Mouse (Mus musculus): ENCODE measurements at regions not wholly inside any gene's neighbourhood (a gene's known extent, or its start where the extent isn't known, plus 50 kb on each side); places are given as distances from the start of the nearest gene placed in this dataset.

- TF ChIP-seq POU5F1 (IDR thresholded peaks at IDR 0.05; ENCODE audit: borderline replicate concordance, low read length) (no peak), CTCF (conservative IDR thresholded peaks at IDR 0.05; ENCODE audit: low read length) (no peak), NANOG (IDR thresholded peaks at IDR 0.05; ENCODE audit: borderline replicate concordance, low read length) (no peak)
- no peak overlapping the region for H3K4me3 ChIP-seq (replicated peaks; ENCODE audit: low read length)
- peaks cover 13% of the 10 kb centered on the region for H3K27me3 ChIP-seq (ENCODE audit: insufficient read depth, low read length)
- H3K9me3 ChIP-seq (ENCODE audit: low read length), result no peaks in the 10 kb centered on the region
- no peaks in the 10 kb centered on the region for H3K36me3 ChIP-seq (ENCODE audit: insufficient read depth, low read length)
- peaks cover 11% of the 10 kb centered on the region for H3K4me1 ChIP-seq (replicated peaks; ENCODE audit: low read depth, low read length)
These were observed 75.8 kb upstream of the Disp3 start for GRCm38 (mm10) chr4:148363366-148364121.

DNA sequence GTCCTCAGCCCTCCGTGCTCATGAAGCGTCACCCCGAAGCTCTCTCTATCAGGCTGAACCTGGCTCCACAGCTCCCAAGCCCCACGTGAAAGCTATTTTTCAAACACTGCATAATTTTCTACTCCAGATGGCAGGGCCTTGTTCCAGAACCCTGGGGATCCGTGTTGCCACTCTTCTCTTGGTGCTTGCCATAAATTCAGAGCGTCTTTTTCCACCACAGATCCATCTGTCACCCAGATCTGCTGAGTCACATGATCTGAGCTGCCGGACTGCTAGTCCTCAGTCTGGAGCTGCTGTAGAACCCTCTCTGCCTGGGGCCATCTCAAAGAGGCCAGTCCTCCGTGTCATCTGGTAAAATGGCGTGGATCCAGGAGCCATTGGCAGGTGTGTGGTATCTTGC lies 73.2 kb upstream of the Disp3 start:
- H3K9me3 ChIP-seq (ENCODE audit: low read length), result no peaks in the 10 kb centered on the region
- peaks cover 13% of the 10 kb centered on the region for H3K27me3 ChIP-seq (ENCODE audit: insufficient read depth, low read length)
- TF ChIP-seq POU5F1 (IDR thresholded peaks at IDR 0.05; ENCODE audit: borderline replicate concordance, low read length) (no peak), CTCF (conservative IDR thresholded peaks at IDR 0.05; ENCODE audit: low read length) (no peak), NANOG (IDR thresholded peaks at IDR 0.05; ENCODE audit: borderline replicate concordance, low read length) (no peak)
- no peak overlapping the region for H3K4me3 ChIP-seq (replicated peaks; ENCODE audit: low read length)
- no peaks in the 10 kb centered on the region for H3K36me3 ChIP-seq (ENCODE audit: insufficient read depth, low read length)
- H3K4me1 ChIP-seq (replicated peaks; ENCODE audit: low read depth, low read length), result peaks cover 16% of the 10 kb centered on the region

GRCm38 (mm10) chr4:148358336-148358735 lies 70.6 kb upstream of the Disp3 start:
- Histone ChIP-seq H3K36me3 (ENCODE audit: insufficient read depth, low read length) (no peaks in the 10 kb centered on the region), H3K4me1 (replicated peaks; ENCODE audit: low read depth, low read length) (peaks cover 13% of the 10 kb centered on the region), H3K4me3 (replicated peaks; ENCODE audit: low read length) (no peak overlapping the region), H3K27me3 (ENCODE audit: insufficient read depth, low read length) (peaks cover 13% of the 10 kb centered on the region), H3K9me3 (ENCODE audit: low read length) (no peaks in the 10 kb centered on the region)
- TF ChIP-seq NANOG (IDR thresholded peaks at IDR 0.05; ENCODE audit: borderline replicate concordance, low read length), result no peak
- TF ChIP-seq POU5F1 (IDR thresholded peaks at IDR 0.05; ENCODE audit: borderline replicate concordance, low read length), result no peak
- TF ChIP-seq CTCF (conservative IDR thresholded peaks at IDR 0.05; ENCODE audit: low read length), result no peak

DNA sequence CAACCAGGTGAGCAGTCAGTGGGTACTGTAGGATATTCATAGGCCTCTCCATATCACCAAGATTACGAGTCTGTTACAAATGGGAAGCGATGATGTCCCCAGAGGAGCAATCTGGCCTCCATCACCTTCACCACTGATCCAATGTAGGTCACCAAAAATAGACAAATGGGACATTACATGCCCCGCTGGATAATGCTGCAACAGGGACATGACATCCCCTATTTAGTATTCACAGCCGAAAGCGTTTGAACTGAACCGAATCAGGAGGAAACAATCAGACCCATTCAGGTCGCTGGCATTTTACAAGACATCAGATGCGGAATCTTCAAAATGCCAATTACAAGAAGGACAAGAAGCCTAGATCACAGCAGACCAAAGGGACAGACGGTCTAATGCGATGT lies 69.5 kb upstream of the Disp3 start:
- Histone ChIP-seq H3K9me3 (ENCODE audit: low read length) (no peaks in the 10 kb centered on the region), H3K4me1 (replicated peaks; ENCODE audit: low read depth, low read length) (peaks cover 13% of the 10 kb centered on the region), H3K4me3 (replicated peaks; ENCODE audit: low read length) (no peak overlapping the region), H3K27me3 (ENCODE audit: insufficient read depth, low read length) (peaks cover 10% of the 10 kb centered on the region; the same call in 1 of the 2 replicates), H3K36me3 (ENCODE audit: insufficient read depth, low read length) (no peaks in the 10 kb centered on the region)
- TF ChIP-seq NANOG (IDR thresholded peaks at IDR 0.05; ENCODE audit: borderline replicate concordance, low read length) (no peak), CTCF (conservative IDR thresholded peaks at IDR 0.05; ENCODE audit: low read length) (no peak), POU5F1 (IDR thresholded peaks at IDR 0.05; ENCODE audit: borderline replicate concordance, low read length) (no peak)

- no peak overlapping the region for H3K4me3 ChIP-seq (replicated peaks; ENCODE audit: low read length)
- no peaks in the 10 kb centered on the region for H3K9me3 ChIP-seq (ENCODE audit: low read length)
- TF ChIP-seq NANOG (IDR thresholded peaks at IDR 0.05; ENCODE audit: borderline replicate concordance, low read length) (no peak), CTCF (conservative IDR thresholded peaks at IDR 0.05; ENCODE audit: low read length) (no peak), POU5F1 (IDR thresholded peaks at IDR 0.05; ENCODE audit: borderline replicate concordance, low read length) (no peak)
- peaks cover 10% of the 10 kb centered on the region; the same call in 1 of the 2 replicates for H3K27me3 ChIP-seq (ENCODE audit: insufficient read depth, low read length)
- H3K36me3 ChIP-seq (ENCODE audit: insufficient read depth, low read length), result no peaks in the 10 kb centered on the region
- H3K4me1 ChIP-seq (replicated peaks; ENCODE audit: low read depth, low read length), result peaks cover 13% of the 10 kb centered on the region
These were observed 68.9 kb upstream of the Disp3 start for GRCm38 (mm10) chr4:148356654-148357053.

GRCm38 (mm10) chr4:148353969-148354368 lies 66.2 kb upstream of the Disp3 start:
- peaks cover 5% of the 10 kb centered on the region; the same call in 1 of the 2 replicates for H3K27me3 ChIP-seq (ENCODE audit: insufficient read depth, low read length)
- H3K4me1 ChIP-seq (replicated peaks; ENCODE audit: low read depth, low read length), result peaks cover 12% of the 10 kb centered on the region
- no peaks in the 10 kb centered on the region for H3K9me3 ChIP-seq (ENCODE audit: low read length)
- no peaks in the 10 kb centered on the region for H3K36me3 ChIP-seq (ENCODE audit: insufficient read depth, low read length)
- TF ChIP-seq CTCF (conservative IDR thresholded peaks at IDR 0.05; ENCODE audit: low read length), result no peak
- no peak for TF ChIP-seq NANOG (IDR thresholded peaks at IDR 0.05; ENCODE audit: borderline replicate concordance, low read length)
- TF ChIP-seq POU5F1 (IDR thresholded peaks at IDR 0.05; ENCODE audit: borderline replicate concordance, low read length), result no peak
- no peak overlapping the region for H3K4me3 ChIP-seq (replicated peaks; ENCODE audit: low read length)

- H3K9me3 ChIP-seq (ENCODE audit: low read length), result no peaks in the 10 kb centered on the region
- H3K27me3 ChIP-seq (ENCODE audit: insufficient read depth, low read length), result 0 out of 2 replicates have a peak, but pooled peaks cover 2% of the 10 kb centered on the region
- H3K4me3 ChIP-seq (replicated peaks; ENCODE audit: low read length), result no peak overlapping the region
- TF ChIP-seq POU5F1 (IDR thresholded peaks at IDR 0.05; ENCODE audit: borderline replicate concordance, low read length), result no peak
- peak; percentile 59 for TF ChIP-seq CTCF (conservative IDR thresholded peaks at IDR 0.05; ENCODE audit: low read length)
- H3K36me3 ChIP-seq (ENCODE audit: insufficient read depth, low read length), result no peaks in the 10 kb centered on the region
- H3K4me1 ChIP-seq (replicated peaks; ENCODE audit: low read depth, low read length), result 0 out of 2 replicates have a peak, but pooled peaks cover under 1% of the 10 kb centered on the region
These were observed 64.9 kb upstream of the Disp3 start for GRCm38 (mm10) chr4:148352690-148353089.

GRCm38 (mm10) chr4:148341531-148342157 lies 53.9 kb upstream of the Disp3 start:
- Histone ChIP-seq H3K9me3 (ENCODE audit: low read length) (no peaks in the 10 kb centered on the region), H3K27me3 (ENCODE audit: insufficient read depth, low read length) (no peaks in the 10 kb centered on the region), H3K4me3 (replicated peaks; ENCODE audit: low read length) (no peak overlapping the region), H3K36me3 (ENCODE audit: insufficient read depth, low read length) (no peaks in the 10 kb centered on the region), H3K4me1 (replicated peaks; ENCODE audit: low read depth, low read length) (peaks cover 7% of the 10 kb centered on the region; the same call in 1 of the 2 replicates)
- TF ChIP-seq NANOG (IDR thresholded peaks at IDR 0.05; ENCODE audit: borderline replicate concordance, low read length), result no peak
